Mouse (Mus musculus): ENCODE results near the gene Btbd9. TPM values are rescaled to one million over a fixed set of nuclear protein-coding genes. Genes with fewer than 3 reads are reported as not detected.

Btbd9 gene
- total RNA-seq, 2 experiments from 2014 or later = 9.7 to 14.8 TPM

- intact Hi-C loops (cut with DNase I; ENCODE audit: low total_unique reads) = loop anchor here (10.0 kb wide), 1 partner anchor 52 kb away; no protein-coding TSS in a partner anchor
- DNase-seq = no peak
These were observed 389.1 kb downstream of the Btbd9 start for GRCm38 (mm10) chr17:30187154-30187553.

DNA sequence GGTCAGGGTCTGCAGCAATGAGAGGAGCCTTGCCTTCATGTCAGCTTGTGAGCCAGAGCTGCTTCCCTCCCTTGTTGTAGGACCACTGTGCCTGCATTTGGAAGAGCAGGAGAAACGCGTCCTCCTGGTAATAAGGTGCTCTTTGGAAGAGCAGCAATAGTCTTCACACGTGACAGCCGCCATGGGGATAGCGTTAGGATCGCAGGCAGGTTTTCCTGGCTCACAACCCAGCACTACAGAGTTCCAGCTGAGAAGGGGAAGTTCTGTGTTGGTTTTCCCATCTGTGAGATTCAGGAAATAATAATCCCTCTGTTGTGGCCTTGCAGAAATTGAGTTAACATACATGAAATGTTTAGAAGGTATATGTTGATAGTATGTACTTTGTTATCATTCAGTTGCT is 392.7 kb downstream of the Btbd9 start:
- intact Hi-C loops (cut with DNase I; ENCODE audit: low total_unique reads) = loop anchor here (10.0 kb wide), 1 partner anchor 49 kb away; no protein-coding TSS in a partner anchor
- no peak for DNase-seq

DNA sequence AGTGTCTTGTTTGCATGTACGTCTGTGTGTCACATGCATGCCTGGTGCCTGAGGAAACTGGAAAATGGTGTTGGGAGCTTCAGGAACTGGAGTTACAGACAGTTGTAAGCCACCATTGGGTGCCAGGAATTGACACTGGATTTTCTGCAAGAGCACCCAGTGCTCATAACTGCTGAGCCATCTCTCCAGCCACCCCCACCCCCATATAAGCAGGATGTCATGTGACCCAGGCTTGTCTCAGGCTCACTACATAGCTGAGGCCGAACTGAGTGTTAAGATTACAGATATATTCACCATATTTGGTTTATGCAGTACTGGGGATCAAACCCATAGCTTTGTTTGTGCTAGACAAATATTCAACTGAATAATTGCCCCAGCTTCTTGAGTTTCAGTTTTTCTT is 394.2 kb downstream of the Btbd9 start:
- intact Hi-C loops (cut with DNase I; ENCODE audit: low total_unique reads) = loop anchor here (10.0 kb wide), 1 partner anchor 47 kb away; no protein-coding TSS in a partner anchor
- DNase-seq = no peak

DNA sequence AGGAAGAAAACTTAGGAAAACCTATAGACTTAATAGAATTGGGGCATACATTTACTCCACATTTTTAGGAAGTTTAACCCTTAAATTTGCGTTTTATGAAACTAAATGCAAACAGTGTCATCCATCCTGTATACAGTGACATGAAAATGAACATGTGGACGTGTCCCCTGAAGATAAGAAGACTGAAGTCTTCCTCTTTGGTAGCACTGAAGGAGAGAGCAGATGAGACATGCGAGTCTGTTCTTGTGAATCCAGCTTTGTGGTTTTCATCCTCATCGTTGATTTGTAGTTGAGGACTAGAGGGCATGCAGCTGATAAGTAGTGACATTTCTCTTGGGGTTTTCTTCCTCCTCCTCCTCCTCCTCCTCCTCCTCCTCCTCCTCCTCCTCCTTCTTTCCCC is 394.7 kb downstream of the Btbd9 start:
- intact Hi-C loops (cut with DNase I; ENCODE audit: low total_unique reads) = loop anchor here (10.0 kb wide), 1 partner anchor 47 kb away; no protein-coding TSS in a partner anchor
- DNase-seq = no peak

DNA sequence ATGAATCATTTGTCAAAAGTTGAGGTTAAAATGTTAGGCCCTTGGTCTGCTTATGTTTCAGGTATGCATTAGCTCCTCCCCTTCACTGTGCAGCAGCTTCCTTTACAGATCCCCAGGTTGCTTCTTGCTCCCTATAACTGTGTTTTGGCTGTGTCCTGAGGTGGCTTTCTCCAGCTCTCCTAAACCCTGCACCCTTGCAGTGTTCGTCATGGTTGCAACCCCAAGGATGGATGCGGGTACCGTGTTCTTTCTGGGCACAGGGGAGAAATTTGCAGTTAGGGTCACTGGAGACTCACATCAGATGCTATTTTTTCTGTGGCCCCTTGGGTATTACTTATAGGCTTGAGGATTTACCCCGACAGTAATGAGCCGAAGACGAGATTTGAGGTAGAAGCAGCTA is 396.1 kb downstream of the Btbd9 start:
- intact Hi-C loops (cut with DNase I; ENCODE audit: low total_unique reads) = loop anchor here (10.0 kb wide), 1 partner anchor 45 kb away; no protein-coding TSS in a partner anchor
- DNase-seq = no peak

- DNase-seq = no peak
- intact Hi-C loops (cut with DNase I; ENCODE audit: low total_unique reads) = no loop called here
These were observed 397.9 kb downstream of the Btbd9 start for GRCm38 (mm10) chr17:30178402-30178801.

- DNase-seq = no peak
- intact Hi-C loops (cut with DNase I; ENCODE audit: low total_unique reads) = no loop called here
These were observed 398.9 kb downstream of the Btbd9 start for GRCm38 (mm10) chr17:30177435-30177834.

Other genes with a start within 250 kb of the Btbd9 start
- gene Dnah8, start 47.9 kb upstream of the Btbd9 start, total RNA-seq (2021) = 1 to 10 TPM in 1 of 2 experiments, under 1 TPM in 1; 0.90 to 1.6 TPM
- 100 to 1,000 TPM; 125 to 128 TPM for gene Glo1, start 50.4 kb upstream of the Btbd9 start, total RNA-seq (2021)